Mouse (Mus musculus) thymus, adult 2 months (tissue): ENCODE measurements around the gene Hist2h2bb.

Experiments
- CTCF ChIP-seq: fragments of 200-500 bp; IDR thresholded peaks from 2 replicates; pipeline ENCODE4 v1.5.1; 2012; ENCODE audit warnings: mild to moderate bottlenecking, control low read depth, low read length, moderate library complexity, borderline replicate concordance; ENCODE audit not compliant: control insufficient read depth, poor library complexity, insufficient read depth; ENCODE audit errors: extremely low read depth
- POLR2A ChIP-seq: fragments of 200-500 bp; IDR thresholded peaks from 2 replicates; pipeline ENCODE4 v1.6.1; 2012; ENCODE audit warnings: mild to moderate bottlenecking, low read length, control low read depth, moderate library complexity; ENCODE audit not compliant: control insufficient read depth, poor library complexity, insufficient read depth; ENCODE audit errors: extremely low read depth

DNA sequence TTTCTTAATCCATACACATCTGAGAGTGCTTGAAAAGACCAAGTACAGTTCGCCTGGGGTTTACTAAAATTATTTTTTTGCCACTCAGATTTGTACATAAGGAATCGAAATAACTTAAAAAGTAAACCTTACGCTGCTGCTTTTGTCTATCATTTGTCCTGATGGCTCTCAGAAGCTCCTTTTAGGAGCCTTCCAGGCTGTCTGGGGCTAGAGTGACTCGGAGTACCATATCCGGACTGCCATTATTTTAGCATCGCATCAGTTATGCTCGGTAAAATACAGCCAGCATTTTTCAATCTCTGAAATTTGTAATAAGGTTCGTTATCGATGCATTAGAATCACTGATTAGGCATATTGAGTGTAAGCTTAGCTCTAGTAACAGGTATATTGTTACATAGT, 28.8 kb upstream of the Hist2h2bb start:
- TF ChIP-seq CTCF (no peak), POLR2A (no peak)
